Mouse (Mus musculus): Measurements from ENCODE around the gene Mcam. TPM values are rescaled to one million over a fixed set of nuclear protein-coding genes. Genes with fewer than 3 reads are reported as not detected.

Mcam gene
- polyA plus RNA-seq, 1 experiment from 2014 or later = 9.6 TPM

DNA sequence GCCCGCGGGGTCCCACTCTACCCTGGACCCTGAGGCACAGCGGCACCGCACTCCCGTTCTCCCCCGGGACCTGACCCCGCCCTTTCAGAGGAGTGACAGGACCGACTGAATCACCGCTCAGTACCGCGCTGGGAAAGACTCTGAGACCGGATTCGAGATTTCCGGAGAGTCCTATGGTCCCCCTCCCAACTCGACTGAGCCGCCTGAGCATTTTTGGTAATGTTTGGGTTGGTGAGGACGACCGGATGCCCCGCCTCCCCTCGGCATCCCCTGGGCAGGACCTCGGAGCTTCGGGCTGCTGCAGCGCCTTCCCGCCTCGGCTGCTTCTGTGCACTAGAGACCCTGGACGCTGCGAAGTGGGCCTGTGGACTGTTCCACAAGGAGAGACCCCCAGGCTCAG lies 4.2 kb upstream of the Mcam start:
- 0 out of 2 replicates have a peak, but pooled peaks have one; percentile 13 for ATAC-seq
- under 1% methylated on average over 27 of the region's 27 CpGs for WGBS

GRCm38 (mm10) chr9:44130581-44131275 lies 3.5 kb upstream of the Mcam start:
- WGBS = 13% methylated on average over 19 of the region's 19 CpGs
- ATAC-seq = no peak
- Histone ChIP-seq H3K4me3 (ENCODE audit: low read depth, low read length) (no peak overlapping the region), H3K27ac (ENCODE audit: low read length) (no peak overlapping the region), H3K4me1 (ENCODE audit: control insufficient read depth, insufficient read depth, low read length) (peaks cover 26% of the 10 kb centered on the region), H3K9me3 (replicated peaks; ENCODE audit: control insufficient read depth, low read length, poor library complexity, severe bottlenecking) (no peaks in the 10 kb centered on the region), H3K36me3 (ENCODE audit: control insufficient read depth, insufficient read depth, low read length) (no peaks in the 10 kb centered on the region), H3K9ac (ENCODE audit: low read depth, low read length) (no peak overlapping the region), H3K4me2 (ENCODE audit: low read length) (peak overlapping the region; percentile 55), H3K27me3 (ENCODE audit: control insufficient read depth, insufficient read depth, low read depth, low read length) (peaks cover 38% of the 10 kb centered on the region)

More for the DNA sequence above, 4.2 kb upstream of the Mcam start:
- H3K36me3 ChIP-seq (ENCODE audit: control insufficient read depth, insufficient read depth, low read length) = no peaks in the 10 kb centered on the region
- H3K4me3 ChIP-seq (ENCODE audit: low read depth, low read length) = peak overlapping the region; percentile 29
- H3K4me1 ChIP-seq (ENCODE audit: control insufficient read depth, insufficient read depth, low read length) = peaks cover 24% of the 10 kb centered on the region
- H3K4me2 ChIP-seq (ENCODE audit: low read length) = peak overlapping the region; percentile 55
- H3K9ac ChIP-seq (ENCODE audit: low read depth, low read length) = peak overlapping the region; percentile 53
- H3K27ac ChIP-seq (ENCODE audit: low read length) = no peak overlapping the region; the same call in 1 of the 2 replicates
- peaks cover 36% of the 10 kb centered on the region for H3K27me3 ChIP-seq (ENCODE audit: control insufficient read depth, insufficient read depth, low read depth, low read length)
- no peaks in the 10 kb centered on the region for H3K9me3 ChIP-seq (replicated peaks; ENCODE audit: control insufficient read depth, low read length, poor library complexity, severe bottlenecking)

GRCm38 (mm10) chr9:44131276-44131590 lies 3.0 kb upstream of the Mcam start:
- Histone ChIP-seq H3K27me3 (ENCODE audit: control insufficient read depth, insufficient read depth, low read depth, low read length) (peaks cover 42% of the 10 kb centered on the region), H3K4me3 (ENCODE audit: low read depth, low read length) (no peak overlapping the region), H3K4me1 (ENCODE audit: control insufficient read depth, insufficient read depth, low read length) (peaks cover 24% of the 10 kb centered on the region), H3K36me3 (ENCODE audit: control insufficient read depth, insufficient read depth, low read length) (no peaks in the 10 kb centered on the region), H3K9me3 (replicated peaks; ENCODE audit: control insufficient read depth, low read length, poor library complexity, severe bottlenecking) (no peaks in the 10 kb centered on the region), H3K27ac (ENCODE audit: low read length) (no peak overlapping the region), H3K9ac (ENCODE audit: low read depth, low read length) (no peak overlapping the region), H3K4me2 (ENCODE audit: low read length) (no peak overlapping the region)
- 42% methylated on average over 7 of the region's 7 CpGs for WGBS
- no peak for ATAC-seq

DNA sequence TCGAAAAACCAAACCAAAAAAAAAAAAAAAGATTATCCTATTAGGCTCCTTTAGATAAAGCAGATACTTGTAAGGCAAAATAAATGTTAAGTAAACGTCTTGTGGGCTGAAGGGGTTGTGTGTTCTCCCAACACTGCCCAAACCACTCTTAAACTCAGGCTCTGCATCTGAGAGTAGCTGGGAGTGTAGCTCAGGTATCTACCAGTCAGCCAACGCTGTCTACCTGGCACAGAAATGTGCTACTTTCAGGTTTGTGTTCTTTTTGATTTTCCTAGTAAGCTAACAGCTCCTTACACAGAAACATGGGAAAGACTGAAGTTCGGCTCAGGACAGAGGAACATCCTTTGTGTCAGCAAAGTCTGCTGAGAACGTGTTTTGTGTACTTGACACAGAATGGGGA lies 2.1 kb upstream of the Mcam start:
- Histone ChIP-seq H3K4me3 (ENCODE audit: low read depth, low read length) (no peak overlapping the region), H3K4me1 (ENCODE audit: control insufficient read depth, insufficient read depth, low read length) (peaks cover 22% of the 10 kb centered on the region), H3K27ac (ENCODE audit: low read length) (no peak overlapping the region), H3K9me3 (replicated peaks; ENCODE audit: control insufficient read depth, low read length, poor library complexity, severe bottlenecking) (no peaks in the 10 kb centered on the region), H3K9ac (ENCODE audit: low read depth, low read length) (no peak overlapping the region), H3K27me3 (ENCODE audit: control insufficient read depth, insufficient read depth, low read depth, low read length) (peaks cover 42% of the 10 kb centered on the region), H3K36me3 (ENCODE audit: control insufficient read depth, insufficient read depth, low read length) (no peaks in the 10 kb centered on the region), H3K4me2 (ENCODE audit: low read length) (no peak overlapping the region)
- 73% methylated on average over 5 of the region's 5 CpGs for WGBS
- no peak for ATAC-seq

GRCm38 (mm10) chr9:44133287-44133686 lies 982 bp upstream of the Mcam start:
- peak overlapping the region; percentile 77; the same call in 1 of the 2 replicates for H3K4me2 ChIP-seq (ENCODE audit: low read length)
- no peak overlapping the region for H3K9ac ChIP-seq (ENCODE audit: low read depth, low read length)
- no peak for ATAC-seq
- peaks cover 42% of the 10 kb centered on the region for H3K27me3 ChIP-seq (ENCODE audit: control insufficient read depth, insufficient read depth, low read depth, low read length)
- no peaks in the 10 kb centered on the region for H3K36me3 ChIP-seq (ENCODE audit: control insufficient read depth, insufficient read depth, low read length)
- no peak overlapping the region for H3K27ac ChIP-seq (ENCODE audit: low read length)
- H3K4me3 ChIP-seq (ENCODE audit: low read depth, low read length) = no peak overlapping the region
- peaks cover 22% of the 10 kb centered on the region for H3K4me1 ChIP-seq (ENCODE audit: control insufficient read depth, insufficient read depth, low read length)
- 22% methylated on average over 2 of the region's 2 CpGs for WGBS
- H3K9me3 ChIP-seq (replicated peaks; ENCODE audit: control insufficient read depth, low read length, poor library complexity, severe bottlenecking) = no peaks in the 10 kb centered on the region

DNA sequence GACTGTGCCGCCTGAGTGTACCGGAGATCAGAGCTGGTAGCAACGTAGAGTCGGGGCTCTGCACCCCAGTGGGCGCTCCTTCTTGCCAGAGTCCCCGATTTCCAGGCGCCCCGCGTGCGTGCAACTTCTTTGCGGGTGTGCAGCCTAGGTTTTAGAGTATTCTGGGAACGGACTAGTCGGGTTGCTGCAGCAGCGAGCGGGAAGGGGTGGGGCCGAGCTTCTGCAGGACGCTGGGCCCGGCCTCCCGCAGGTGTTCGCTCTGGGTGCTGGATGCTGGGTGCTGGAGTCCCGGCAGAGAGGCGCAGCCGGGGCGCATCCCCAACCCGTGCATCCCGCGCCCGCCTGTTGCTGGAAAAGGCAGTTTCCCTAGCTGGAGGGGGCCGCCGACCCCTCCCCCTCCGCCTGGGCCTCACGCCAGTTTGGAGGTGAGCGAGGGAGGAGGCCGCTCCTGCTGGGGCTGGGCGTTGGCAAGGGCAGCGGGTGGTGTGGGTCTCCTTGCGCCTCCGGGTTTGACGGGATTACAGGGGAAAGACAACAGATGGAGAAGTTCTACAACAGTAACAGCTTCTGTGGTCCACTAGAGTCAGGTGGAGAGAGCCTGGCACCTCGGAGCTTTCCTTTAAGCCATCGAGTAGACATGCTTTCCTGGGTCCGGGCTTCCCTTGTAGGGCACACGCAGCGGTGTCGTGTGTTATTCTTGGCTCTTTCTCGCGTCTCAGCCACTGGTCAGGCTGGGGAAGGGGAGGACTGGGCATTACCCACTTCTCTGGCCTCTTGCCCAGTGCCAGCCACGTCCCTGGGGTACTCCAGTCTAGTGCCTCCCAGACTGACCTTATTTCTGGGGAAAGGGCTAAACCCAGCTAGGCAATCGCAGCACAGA lies 822 bp downstream of the Mcam start:
- Histone ChIP-seq H3K4me2 (ENCODE audit: low read length) (peak overlapping the region; percentile 77), H3K27ac (ENCODE audit: low read length) (no peak overlapping the region)
- WGBS = 3% methylated on average over 46 of the region's 49 CpGs

DNA sequence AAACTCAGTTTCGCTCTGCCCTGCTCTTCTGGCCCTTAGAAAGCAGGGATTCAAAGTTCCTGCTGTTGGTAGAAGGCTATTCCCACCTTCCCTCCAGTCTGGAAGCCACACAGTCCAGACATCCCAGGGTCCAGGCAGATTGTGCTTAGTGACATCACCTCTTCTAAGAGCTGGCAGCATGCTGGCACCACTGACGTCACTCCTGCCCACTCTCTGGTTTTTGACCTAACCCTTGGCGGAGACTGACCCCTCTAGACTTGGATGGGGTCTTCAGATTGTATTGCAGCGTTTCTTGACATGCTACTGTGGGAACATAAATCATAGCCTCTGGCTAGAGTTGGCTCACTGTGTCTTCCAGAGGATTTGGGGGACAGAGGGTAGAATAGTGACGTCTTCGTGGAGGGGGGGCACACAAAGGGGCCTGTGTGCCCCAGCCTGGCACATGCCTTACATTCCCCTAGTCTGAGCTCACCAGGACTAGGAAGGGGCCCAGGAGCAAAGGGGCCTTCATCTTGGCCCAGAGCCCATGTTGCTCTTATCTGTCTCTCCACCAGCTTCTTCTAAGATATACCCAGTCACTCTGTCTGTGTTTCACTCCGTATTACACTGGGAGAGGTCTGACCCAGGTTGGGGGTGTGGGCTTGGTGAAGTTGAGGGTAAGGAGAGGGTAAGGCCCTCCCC lies 1.6 kb downstream of the Mcam start:
- no peaks in the 10 kb centered on the region for H3K36me3 ChIP-seq (ENCODE audit: control insufficient read depth, insufficient read depth, low read length)
- WGBS = 59% methylated on average over 7 of the region's 7 CpGs
- ATAC-seq = no peak
- H3K4me1 ChIP-seq (ENCODE audit: control insufficient read depth, insufficient read depth, low read length) = peaks cover 15% of the 10 kb centered on the region
- peaks cover 35% of the 10 kb centered on the region for H3K27me3 ChIP-seq (ENCODE audit: control insufficient read depth, insufficient read depth, low read depth, low read length)
- no peak overlapping the region for H3K27ac ChIP-seq (ENCODE audit: low read length)
- H3K4me3 ChIP-seq (ENCODE audit: low read depth, low read length) = no peak overlapping the region
- H3K9me3 ChIP-seq (replicated peaks; ENCODE audit: control insufficient read depth, low read length, poor library complexity, severe bottlenecking) = no peaks in the 10 kb centered on the region
- no peak overlapping the region for H3K9ac ChIP-seq (ENCODE audit: low read depth, low read length)
- H3K4me2 ChIP-seq (ENCODE audit: low read length) = no peak overlapping the region

More for the DNA sequence above, 822 bp downstream of the Mcam start:
- peak overlapping the region; percentile 60 for H3K9ac ChIP-seq (ENCODE audit: low read depth, low read length)
- no peaks in the 10 kb centered on the region for H3K9me3 ChIP-seq (replicated peaks; ENCODE audit: control insufficient read depth, low read length, poor library complexity, severe bottlenecking)
- H3K27me3 ChIP-seq (ENCODE audit: control insufficient read depth, insufficient read depth, low read depth, low read length) = peaks cover 35% of the 10 kb centered on the region
- peaks cover 17% of the 10 kb centered on the region for H3K4me1 ChIP-seq (ENCODE audit: control insufficient read depth, insufficient read depth, low read length)
- no peaks in the 10 kb centered on the region for H3K36me3 ChIP-seq (ENCODE audit: control insufficient read depth, insufficient read depth, low read length)
- H3K4me3 ChIP-seq (ENCODE audit: low read depth, low read length) = peak overlapping the region; percentile 43
- ATAC-seq = 0 out of 2 replicates have a peak, but pooled peaks have one; percentile 33

GRCm38 (mm10) chr9:44137846-44138245 lies 3.6 kb downstream of the Mcam start:
- Histone ChIP-seq H3K4me2 (ENCODE audit: low read length) (no peak overlapping the region), H3K4me3 (ENCODE audit: low read depth, low read length) (no peak overlapping the region), H3K9me3 (replicated peaks; ENCODE audit: control insufficient read depth, low read length, poor library complexity, severe bottlenecking) (no peaks in the 10 kb centered on the region), H3K36me3 (ENCODE audit: control insufficient read depth, insufficient read depth, low read length) (no peaks in the 10 kb centered on the region), H3K27me3 (ENCODE audit: control insufficient read depth, insufficient read depth, low read depth, low read length) (peaks cover 24% of the 10 kb centered on the region), H3K27ac (ENCODE audit: low read length) (no peak overlapping the region), H3K9ac (ENCODE audit: low read depth, low read length) (no peak overlapping the region), H3K4me1 (ENCODE audit: control insufficient read depth, insufficient read depth, low read length) (peaks cover 15% of the 10 kb centered on the region)
- ATAC-seq = no peak
- 77% methylated on average over 4 of the region's 4 CpGs for WGBS

All from midbrain, embryonic 16.5 days (tissue).